Mouse (Mus musculus) C2C12 (cell line): ENCODE data around the gene Casp6.

ENCODE experiments used
- CTCF ChIP-seq: IDR thresholded peaks from one replicate; pipeline ENCODE4 v1.5.1; 2011; ENCODE audit not compliant: control insufficient read depth, insufficient read depth, insufficient read length
- MAX ChIP-seq: IDR thresholded peaks from one replicate; pipeline ENCODE4 v1.6.1; 2011; ENCODE audit warnings: mild to moderate bottlenecking, control low read depth
- MYOG ChIP-seq: IDR thresholded peaks from one replicate; pipeline ENCODE4 v1.6.1; 2011; ENCODE audit not compliant: control insufficient read depth, insufficient read length; ENCODE audit errors: extremely low read depth

- no peak for TF ChIP-seq MYOG
- TF ChIP-seq MAX, result no peak
- no peak for TF ChIP-seq CTCF
Measured at GRCm38 (mm10) chr3:129941291-129941690, 40.1 kb downstream of the Casp6 start.
